In genomic region chr11:32221225-32221950, GRCm38 (mm10) we compare ENCODE assay signal across 1 mouse cellular context.
A peak's percentile ranks its signal among the peaks of the same experiment; 100 is the strongest.
TF ChIP-seq lines count a peak whose summit lies in the region.

No protein-coding gene starts in this region.

TF ChIP-seq in CH12.LX, 34 proteins besides CTCF, POLR2A, EP300 and RAD21:
- TF ChIP-seq BHLHE40 (IDR thresholded peaks at IDR 0.05; ENCODE audit: low read depth, low read length): peak; percentile 57; the same call in 1 of the 2 replicates
- peak; percentile 11; the same call in 1 of the 2 replicates for TF ChIP-seq MEF2A (IDR thresholded peaks at IDR 0.05; ENCODE audit: borderline replicate concordance, low read depth, low read length)
- 0 out of 2 replicates have a peak, but pooled peaks have one; percentile 58 for TF ChIP-seq ZMIZ1 (IDR thresholded peaks at IDR 0.05; ENCODE audit: low read depth, low read length)
- TF ChIP-seq TBP (conservative IDR thresholded peaks at IDR 0.05; ENCODE audit: low read depth, low read length): peak; percentile 52; the same call in 1 of the 2 replicates
- peak; percentile 56 for TF ChIP-seq TCF12 (IDR thresholded peaks at IDR 0.05; ENCODE audit: low read depth, low read length)
- TF ChIP-seq GABPA (IDR thresholded peaks at IDR 0.05; ENCODE audit: insufficient replicate concordance, low read depth, low read length): no peak
- TF ChIP-seq IRF4 (IDR thresholded peaks at IDR 0.05; ENCODE audit: low read depth, low read length): peak; percentile 80
- TF ChIP-seq PAX5 (IDR thresholded peaks at IDR 0.05; ENCODE audit: low read length): no peak
- peak; percentile 11; the same call in 1 of the 2 replicates for TF ChIP-seq HCFC1 (IDR thresholded peaks at IDR 0.05; ENCODE audit: low read depth, low read length)
- no peak for TF ChIP-seq ZKSCAN1 (IDR thresholded peaks at IDR 0.05; ENCODE audit: borderline replicate concordance, low read depth, low read length)
- TF ChIP-seq RCOR1 (conservative IDR thresholded peaks at IDR 0.05; ENCODE audit: low read depth, low read length): 0 out of 2 replicates have a peak, but pooled peaks have one; percentile 19
- peak; percentile 49; the same call in 1 of the 2 replicates for TF ChIP-seq UBTF (IDR thresholded peaks at IDR 0.05; ENCODE audit: low read depth, low read length)
- peak; percentile 28 for TF ChIP-seq SIN3A (IDR thresholded peaks at IDR 0.05; ENCODE audit: low read length)
- TF ChIP-seq NRF1 (IDR thresholded peaks at IDR 0.05; ENCODE audit: low read depth, low read length): 0 out of 2 replicates have a peak, but pooled peaks have one; percentile 5
- no peak for TF ChIP-seq CHD2 (IDR thresholded peaks at IDR 0.05; ENCODE audit: low read length)
- no peak for TF ChIP-seq MXI1 (IDR thresholded peaks at IDR 0.05; ENCODE audit: low read depth, low read length)
- TF ChIP-seq MAZ (IDR thresholded peaks at IDR 0.05; ENCODE audit: low read depth, low read length): peak; percentile 90
- TF ChIP-seq NELFE (IDR thresholded peaks at IDR 0.05; ENCODE audit: low read depth, low read length): peak; percentile 16
- peak; percentile 25 for TF ChIP-seq ETS1 (conservative IDR thresholded peaks at IDR 0.05; ENCODE audit: low read depth, low read length)
